Mouse (Mus musculus) gastrocnemius, postnatal 10 days (tissue): Measurements from ENCODE around the gene Islr. TPM values are rescaled to one million over a fixed set of nuclear protein-coding genes. Genes with fewer than 3 reads are reported as not detected.

Experiments used
- DNase-seq: peaks from one replicate; pipeline ENCODE4 v3.0.0; 2021; ENCODE audit warnings: mixed read lengths
- microRNA-seq, 2 experiments: library from miRNA; unstranded; fragments of <30 nt; microRNA quantifications; one replicate each; pipeline ENCODE4 v1.2.0; 2021
- total RNA-seq, 2 experiments: library from RNA; stranded (reverse); gene quantifications; 2 replicates each; pipeline ENCODE4 v1.2.3; 2021

Gene Islr
- total RNA-seq, 2 experiments from 2014 or later = 98.8 to 119 TPM

- no peak for DNase-seq
Observed at GRCm38 (mm10) chr9:58113279-58113884, 90.7 kb downstream of the Islr start.

DNA sequence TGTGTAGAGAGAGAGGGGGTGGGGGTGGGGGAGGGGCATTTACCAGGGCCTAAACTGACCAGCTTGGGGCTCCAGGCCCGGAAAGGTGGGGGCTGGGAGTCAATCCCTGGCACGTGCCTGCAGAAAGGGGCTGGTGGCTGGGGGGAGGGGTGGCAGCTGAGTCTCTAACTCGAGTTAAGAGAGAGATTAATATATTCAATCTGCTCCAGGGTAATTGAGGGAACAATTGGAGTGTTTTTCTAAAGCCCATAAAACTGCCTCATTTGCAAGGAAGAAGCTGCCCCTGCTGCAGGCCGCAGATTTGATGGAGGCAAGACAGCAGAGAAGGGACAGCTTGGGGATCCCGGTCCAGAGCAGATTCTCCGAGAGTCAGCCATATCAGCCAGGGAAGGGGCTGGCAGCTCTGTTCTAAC is 91.2 kb downstream of the Islr start:
- DNase-seq = no peak

- no peak for DNase-seq
Observed at GRCm38 (mm10) chr9:58112321-58112751, 91.8 kb downstream of the Islr start.

- DNase-seq = no peak
Observed at GRCm38 (mm10) chr9:58111431-58111830, 92.7 kb downstream of the Islr start.

- DNase-seq = no peak
Observed at GRCm38 (mm10) chr9:58110787-58111186, 93.3 kb downstream of the Islr start.

GRCm38 (mm10) chr9:58107494-58107893 is 96.6 kb downstream of the Islr start:
- peak; percentile 12 for DNase-seq

Small RNA genes lying within 50 kb of the gene (microRNA-seq; reads per million reads assigned to microRNA genes)
- 0 reads per million in 2 experiments for gene Mir6385

Other genes with a start within 250 kb of the Islr start
- gene Cyp11a1, start 197.9 kb downstream of the Islr start, total RNA-seq = 1 to 10 TPM; 1.2 to 1.6 TPM
- gene Stra6, start 140.5 kb downstream of the Islr start, total RNA-seq = under 1 TPM; 0.25 to 0.40 TPM
- not detected for gene Ccdc33, start 85.5 kb downstream of the Islr start, total RNA-seq
- 1 to 10 TPM; 4.3 to 4.5 TPM for gene Islr2, start within 50 bp of the Islr start, total RNA-seq
- gene Pml, start 45.5 kb upstream of the Islr start, total RNA-seq = 10 to 100 TPM in 1 of 2 experiments, 1 to 10 TPM in 1; 7.3 to 12.6 TPM
- gene Stoml1, start 48.9 kb upstream of the Islr start, total RNA-seq = 10 to 100 TPM in 1 of 2 experiments, 1 to 10 TPM in 1; 9.1 to 12.3 TPM
- 10 to 100 TPM; 50.1 to 70.0 TPM for gene Loxl1, start 108.9 kb upstream of the Islr start, total RNA-seq
- not detected for gene Tbc1d21, start 166.1 kb upstream of the Islr start, total RNA-seq